Mouse (Mus musculus) 3T3-L1 (cell line): ENCODE measurements around the gene Sfxn5.
A peak's percentile ranks its signal among the peaks of the same experiment; 100 is the strongest.

ENCODE experiments used
- DNase-seq: peaks from one replicate; pipeline ENCODE4 v3.0.0-alpha.2; 2015; ENCODE audit warnings: low read depth, low spot score

The Sfxn5 gene

GRCm38 (mm10) chr6:85364439-85364838, 31.2 kb upstream of the Sfxn5 start:
- no peak for DNase-seq

- no peak for DNase-seq
These were observed 30.7 kb upstream of the Sfxn5 start for GRCm38 (mm10) chr6:85363906-85364260.

DNA sequence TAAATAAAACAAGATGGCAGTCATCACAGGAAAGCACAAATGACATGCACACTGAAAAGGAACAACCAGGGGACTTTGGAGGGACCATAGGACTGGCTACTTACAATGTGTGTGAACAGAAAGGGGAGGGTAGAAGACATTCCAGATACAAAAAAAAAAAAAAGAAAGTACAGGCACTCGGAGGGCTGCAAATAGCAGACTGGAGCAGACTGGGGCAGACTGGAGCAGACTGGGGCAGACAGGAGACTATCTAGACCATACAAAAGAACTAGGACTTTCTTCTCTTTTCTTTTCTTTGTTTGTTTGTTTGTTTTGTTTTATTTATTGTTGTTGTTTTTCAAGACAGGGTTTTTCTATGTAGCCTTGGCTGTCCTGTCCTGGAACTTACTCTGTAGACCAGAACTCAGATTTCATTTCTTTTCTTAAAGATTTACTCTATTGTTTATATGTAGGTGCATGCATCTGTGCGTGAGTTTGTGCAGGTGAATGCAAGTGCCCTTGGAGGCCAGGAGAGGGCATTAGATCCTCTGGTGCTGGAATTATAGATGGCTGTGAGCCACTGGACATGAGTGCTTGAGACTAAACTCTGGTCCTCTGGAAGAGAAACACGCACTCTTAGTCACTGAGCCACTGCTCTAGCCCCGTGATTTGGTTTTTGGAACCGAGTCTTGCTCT, 30.1 kb upstream of the Sfxn5 start:
- DNase-seq: no peak

DNA sequence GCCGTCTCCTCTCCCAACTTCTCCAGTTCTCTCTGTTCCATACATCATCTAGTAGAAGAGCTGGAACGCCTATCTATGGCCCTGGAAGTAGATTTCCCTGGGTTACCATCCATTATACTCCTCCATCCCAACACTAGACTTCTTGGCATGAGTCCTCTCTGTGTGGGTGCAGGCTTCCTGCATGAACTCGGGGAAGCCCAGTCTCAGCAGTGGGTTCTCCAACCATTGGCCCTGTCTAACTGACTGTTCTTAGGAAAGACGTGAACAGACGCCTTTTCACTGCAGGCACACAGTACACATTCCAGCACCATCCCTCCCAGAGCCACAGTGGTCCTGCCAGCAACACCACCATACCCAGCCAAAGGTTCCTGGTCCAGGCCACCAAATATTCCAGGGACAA, 29.4 kb upstream of the Sfxn5 start:
- DNase-seq: no peak

GRCm38 (mm10) chr6:85360311-85360710, 27.1 kb upstream of the Sfxn5 start:
- no peak for DNase-seq

GRCm38 (mm10) chr6:85358877-85359276, 25.7 kb upstream of the Sfxn5 start:
- no peak for DNase-seq

- DNase-seq: no peak
These were observed 23.7 kb upstream of the Sfxn5 start for GRCm38 (mm10) chr6:85356682-85357465.

- DNase-seq: no peak
These were observed 22.5 kb upstream of the Sfxn5 start for GRCm38 (mm10) chr6:85355753-85356152.

DNA sequence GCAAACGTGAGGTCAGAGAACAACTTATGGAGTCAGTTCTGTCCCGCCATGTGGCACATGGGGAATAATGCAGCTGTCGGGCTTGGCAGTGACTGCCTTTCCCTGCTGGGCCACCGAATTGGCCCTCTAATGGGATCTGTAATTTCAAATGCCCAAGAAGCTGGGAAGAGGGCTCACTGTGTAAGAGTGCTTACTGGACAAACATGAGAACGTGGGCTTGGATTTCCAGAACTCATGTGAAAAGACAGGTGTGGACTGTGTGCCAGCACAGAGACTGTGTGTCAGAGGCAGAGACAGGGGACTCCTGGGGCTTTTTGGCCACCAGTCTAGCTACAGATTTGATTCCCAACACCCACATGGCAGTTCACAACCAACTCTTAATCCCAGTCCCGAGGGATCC, 21.5 kb upstream of the Sfxn5 start:
- DNase-seq: no peak

GRCm38 (mm10) chr6:85353706-85354105, 20.5 kb upstream of the Sfxn5 start:
- no peak for DNase-seq

GRCm38 (mm10) chr6:85350157-85350556, 16.9 kb upstream of the Sfxn5 start:
- peak; percentile 79 for DNase-seq

DNA sequence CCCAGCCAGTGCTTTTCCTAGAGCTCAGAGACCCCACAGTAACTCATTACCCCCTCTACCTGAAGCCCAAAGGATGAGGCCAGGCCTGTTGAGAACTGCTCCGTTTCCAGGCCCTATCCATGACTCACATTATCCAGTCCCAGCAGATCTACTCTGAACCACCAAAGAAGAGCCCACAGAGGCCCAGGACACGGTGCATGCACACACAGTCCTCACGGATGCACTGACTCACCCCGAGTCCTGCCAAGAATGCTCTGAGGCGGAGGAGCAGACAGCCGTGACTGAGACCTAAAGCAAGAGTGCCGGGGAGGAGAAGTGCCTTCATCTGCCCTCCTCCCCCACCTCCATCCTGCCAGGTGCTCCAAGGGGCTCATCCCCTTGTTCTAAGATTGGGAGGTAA, 16.0 kb upstream of the Sfxn5 start:
- DNase-seq: peak; percentile 99

DNA sequence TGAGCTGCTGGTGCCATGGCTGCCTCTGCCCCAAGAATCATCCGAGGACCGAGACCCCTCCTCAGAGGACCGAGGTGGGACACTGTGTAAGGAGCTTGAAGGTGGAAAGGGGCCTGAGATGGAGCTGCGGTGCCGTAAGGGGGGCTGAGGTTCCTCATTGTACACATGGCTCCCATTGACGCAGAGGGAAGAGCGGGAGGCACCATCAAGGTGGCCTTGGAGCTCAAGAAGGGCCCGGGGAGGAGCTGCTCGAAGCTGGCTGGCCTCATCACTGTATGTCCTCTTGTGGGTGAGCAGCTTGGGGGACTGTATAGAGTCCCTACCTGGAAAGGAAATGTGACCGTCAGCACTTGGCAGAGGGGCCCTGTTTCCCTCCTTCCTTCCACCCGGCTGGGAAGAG, 14.9 kb upstream of the Sfxn5 start:
- DNase-seq: no peak

DNA sequence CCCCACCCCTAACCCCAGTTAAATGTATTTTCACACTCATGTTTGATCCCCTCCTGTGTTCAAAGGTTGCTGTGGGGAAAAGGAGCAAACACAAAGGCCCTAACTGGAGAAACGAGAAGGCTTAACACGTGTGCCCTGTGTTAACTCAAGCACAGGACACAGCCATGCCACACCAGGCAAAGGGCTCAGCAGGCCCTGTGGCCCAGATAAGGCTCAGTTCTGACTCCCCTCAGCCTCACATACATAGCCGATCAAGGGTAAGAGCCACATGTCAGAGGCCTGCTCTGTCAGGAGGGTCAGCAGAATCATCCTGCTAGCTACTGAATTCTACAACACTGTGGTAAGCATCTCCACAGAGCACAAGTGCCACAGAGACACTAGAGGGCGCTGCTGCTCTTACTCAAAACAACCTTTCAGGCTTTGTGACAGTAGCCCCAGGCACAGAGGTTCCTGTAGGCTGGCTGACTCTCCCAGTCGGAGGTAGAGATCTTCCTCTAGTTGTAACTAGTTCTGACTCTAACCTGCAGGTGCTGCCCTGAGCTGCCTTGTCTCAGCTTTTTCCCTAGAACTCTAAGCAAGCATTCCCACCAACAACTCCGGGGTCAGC, 12.9 kb upstream of the Sfxn5 start:
- DNase-seq: peak; percentile 99

DNA sequence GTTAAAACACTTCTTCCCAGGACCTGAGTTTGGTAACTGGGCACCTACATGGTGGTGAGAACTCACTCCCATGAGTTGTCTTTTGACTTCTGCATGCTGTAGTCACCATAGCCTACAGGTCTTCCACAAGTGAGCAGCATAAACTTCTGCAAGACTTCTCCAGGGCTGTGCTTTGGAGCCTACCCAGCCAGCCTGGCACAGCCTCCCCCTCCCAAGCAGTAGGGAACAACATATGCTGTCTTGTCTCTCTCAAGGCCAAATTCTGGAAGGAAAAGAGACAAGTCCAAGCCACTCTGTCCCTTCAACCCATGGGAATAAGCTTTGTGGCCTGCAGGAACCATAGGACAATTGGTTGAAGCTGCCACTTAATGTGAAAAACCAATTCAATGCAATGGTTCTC, 11.7 kb upstream of the Sfxn5 start:
- DNase-seq: no peak

GRCm38 (mm10) chr6:85343027-85343426, 9.8 kb upstream of the Sfxn5 start:
- DNase-seq: no peak

DNA sequence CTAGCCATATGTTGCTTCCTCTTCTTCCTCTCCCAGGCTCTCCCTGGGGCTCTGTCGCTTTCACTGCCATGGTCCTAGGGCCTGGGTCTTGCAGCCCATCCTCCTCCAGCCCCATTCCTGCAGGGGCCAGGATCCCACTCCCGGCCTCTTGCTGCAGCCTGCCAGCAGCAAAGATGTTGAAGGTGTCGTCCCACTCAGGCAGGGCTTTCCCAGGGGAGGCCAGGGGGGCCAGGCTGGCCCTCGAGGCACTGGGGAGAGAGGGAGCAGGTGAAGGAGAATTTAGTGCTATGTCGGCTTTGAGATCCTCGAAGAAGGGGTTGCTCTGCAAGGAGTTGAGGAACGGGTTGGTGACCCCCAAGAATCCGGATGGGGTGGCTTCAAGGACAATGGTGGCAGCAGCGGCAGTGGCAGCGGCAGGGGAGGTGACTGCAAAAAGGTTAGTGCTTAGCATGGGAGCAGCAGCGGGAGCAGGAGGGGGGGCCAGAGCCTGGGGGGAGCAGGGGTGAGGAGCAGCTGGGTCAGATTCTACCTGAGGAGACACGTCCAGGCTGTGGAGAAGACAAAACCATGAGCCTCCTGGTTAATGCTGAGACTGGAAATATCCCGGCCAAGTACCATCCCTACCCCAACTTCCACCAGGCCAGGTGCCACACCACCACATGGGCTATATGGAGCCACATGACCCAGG, 8.7 kb upstream of the Sfxn5 start:
- no peak for DNase-seq

DNA sequence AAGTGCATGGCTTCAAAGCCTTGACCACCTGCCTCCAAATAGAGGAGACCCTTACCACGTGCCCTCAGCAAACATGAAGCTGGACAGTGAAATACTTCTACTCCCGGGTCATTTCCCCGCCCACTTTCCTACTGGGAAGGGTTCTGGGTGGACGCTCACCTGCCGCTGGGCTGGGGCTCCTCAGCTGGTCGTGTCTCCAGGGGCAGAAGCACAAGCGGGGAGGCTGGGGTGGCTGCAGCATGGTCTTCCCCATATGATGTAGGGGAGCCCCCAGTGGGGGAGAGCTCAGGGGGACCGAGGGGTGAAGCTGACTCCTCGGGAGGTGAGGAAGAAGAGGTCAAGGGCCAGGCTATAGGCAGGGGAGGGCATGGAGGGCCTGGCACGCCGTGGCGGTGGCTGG, 7.0 kb upstream of the Sfxn5 start:
- no peak for DNase-seq

GRCm38 (mm10) chr6:85339273-85339901, 6.2 kb upstream of the Sfxn5 start:
- DNase-seq: peak; percentile 71

- peak; percentile 68 for DNase-seq
These were observed 3.7 kb upstream of the Sfxn5 start for GRCm38 (mm10) chr6:85336944-85337343.

DNA sequence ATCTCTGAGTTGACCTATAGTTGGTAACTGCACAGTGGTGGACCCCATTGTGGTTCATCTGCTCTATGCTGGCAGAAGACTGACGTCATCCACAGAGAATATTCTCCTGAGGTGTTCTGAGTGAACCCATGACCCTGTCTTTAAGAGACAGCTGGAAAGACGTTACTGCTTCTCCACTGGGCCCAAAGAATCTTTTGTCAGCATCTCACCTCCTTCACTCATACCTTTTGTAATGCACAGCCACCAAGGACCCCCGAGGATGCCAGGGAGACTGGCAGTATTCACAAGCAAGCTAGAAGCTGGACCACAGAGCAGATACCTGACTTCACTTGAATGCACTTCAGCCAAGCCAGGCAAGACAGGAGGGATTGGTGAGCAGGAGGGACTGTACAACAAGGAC, 2.1 kb upstream of the Sfxn5 start:
- DNase-seq: no peak

DNA sequence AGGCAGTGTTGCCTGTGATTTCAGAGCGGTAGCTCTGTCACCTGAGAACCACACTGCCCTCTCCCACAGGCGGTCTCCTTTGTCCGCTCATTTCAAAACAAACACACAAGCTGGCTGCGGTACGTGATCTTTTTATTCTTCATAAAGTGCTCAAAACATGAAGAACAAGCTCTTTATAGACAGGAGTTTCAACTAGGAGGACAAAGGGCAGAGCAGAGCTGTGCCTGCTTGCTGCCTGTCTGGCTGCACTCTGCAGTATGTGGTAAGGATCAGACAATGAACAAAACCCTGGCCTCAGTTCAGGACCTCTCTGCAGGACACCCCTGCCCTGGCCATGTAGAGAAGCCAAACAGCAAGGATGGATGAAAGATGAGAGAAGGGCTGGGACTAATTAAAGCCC, 1.6 kb upstream of the Sfxn5 start:
- no peak for DNase-seq
